Mouse (Mus musculus) lung, postnatal 36 days (tissue): ENCODE measurements around the gene Gm14435.
"Not testable (repeated sequence)": the region's sequence is repeated elsewhere in the genome, so short reads cannot be mapped to it uniquely, and the experiment has no call there.

Experiments used
- DNase-seq: peaks from one replicate; pipeline ENCODE4 v3.0.0; 2022; ENCODE audit warnings: mixed read lengths

Gene Gm14435

GRCm38 (mm10) chr2:176423294-176423693 lies at the start of gene Gm14435:
Gene Gm14435 (plus strand): TSS chr2:176423594.
- DNase-seq: not testable (repeated sequence)
